Mouse (Mus musculus) CD4-positive, CD25-positive, alpha-beta regulatory T cell, adult 9 weeks (primary cell): ENCODE results near the gene Fitm2. TPM values are rescaled to one million over a fixed set of nuclear protein-coding genes. Genes with fewer than 3 reads are reported as not detected.

Experiments
- polyA plus RNA-seq: library from polyadenylated mRNA; unstranded; fragments of 100-300 nt; shearing (Covaris generic); gene quantifications from one replicate; pipeline ENCODE4 v1.2.1, GENCODE M21; 2017

The Fitm2 gene
- 3.8 TPM for polyA plus RNA-seq

DNA sequence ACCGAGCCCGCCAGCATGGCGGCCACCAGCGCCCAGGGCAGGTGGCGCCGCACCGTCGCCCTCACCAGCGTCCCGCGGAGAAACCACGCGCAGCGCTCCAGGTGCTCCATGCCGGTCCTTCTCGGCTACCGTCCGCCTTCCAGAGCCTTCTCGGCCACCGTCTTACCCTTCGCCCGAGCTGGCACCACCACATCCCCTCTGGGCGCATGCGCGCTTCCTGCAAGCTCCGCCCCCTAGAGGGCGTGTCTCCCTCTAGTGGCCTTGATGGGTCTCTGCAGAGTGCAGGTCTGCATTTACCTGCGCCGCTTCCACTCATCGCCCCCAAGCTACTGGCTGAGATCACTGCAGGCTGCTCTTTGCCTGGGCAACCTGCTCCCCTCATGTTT lies at the start of gene Fitm2:
TSS of gene Fitm2 (minus strand) at position 164 of the 386 bp plus-strand sequence.

DNA sequence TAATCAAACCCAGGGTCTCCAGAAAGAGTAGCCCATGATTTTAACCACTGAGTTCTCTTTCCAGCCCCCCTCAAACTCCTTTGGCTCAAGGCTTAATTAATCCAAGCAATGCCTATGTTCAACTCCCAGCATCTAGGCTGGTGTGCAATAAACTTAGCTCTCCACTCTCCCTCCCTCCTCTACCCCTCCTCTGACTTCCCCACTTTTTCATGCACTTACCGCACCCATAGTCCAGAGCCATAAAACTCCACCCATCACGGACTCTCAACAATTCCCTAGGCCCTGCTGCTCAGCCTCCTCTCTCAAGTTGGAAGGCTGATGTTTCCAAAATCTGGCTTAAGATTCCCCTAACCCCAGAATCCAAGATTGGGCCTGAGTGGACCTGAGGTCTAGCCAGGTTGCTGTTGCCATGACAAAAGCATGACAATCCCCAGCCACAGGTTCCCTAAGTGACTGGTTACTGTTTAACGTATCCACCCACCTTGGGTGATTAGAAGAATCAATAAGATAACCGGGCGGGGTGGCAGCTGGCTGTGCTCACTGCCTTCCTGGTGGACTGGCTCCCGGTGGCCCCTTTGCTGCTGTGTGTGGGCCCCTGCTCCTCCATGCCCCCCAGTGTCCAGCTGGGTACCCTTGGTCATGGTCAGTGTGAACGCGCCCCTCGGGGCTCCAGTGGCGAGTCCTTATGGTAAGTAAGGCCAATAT lies 34.0 kb upstream of the Fitm2 start, which contains the start of gene Hnf4a:
TSS of gene Hnf4a (plus strand) at position 509 of the 705 bp plus-strand sequence.

GRCm38 (mm10) chr2:163492018-163492417 lies 19.6 kb upstream of the Fitm2 start, which contains the start of gene R3hdml:
R3hdml (plus strand) TSS chr2:163492318.

GRCm38 (mm10) chr2:163438246-163438618 lies 34.2 kb downstream of the Fitm2 start, which contains the start of gene Gdap1l1:
Gdap1l1 (plus strand) TSS chr2:163438476.

GRCm38 (mm10) chr2:163424597-163424996 lies 47.8 kb downstream of the Fitm2 start, which contains the start of gene Oser1:
Oser1 (minus strand) TSS chr2:163424697.

Other genes with a start within 250 kb of the Fitm2 start
- gene Jph2, start 74.6 kb downstream of the Fitm2 start, polyA plus RNA-seq: not detected
- 110 TPM for gene Oser1, start 47.9 kb downstream of the Fitm2 start, polyA plus RNA-seq
- 0.26 TPM for gene Gdap1l1, start 34.2 kb downstream of the Fitm2 start, polyA plus RNA-seq
- not detected for gene R3hdml, start 19.7 kb upstream of the Fitm2 start, polyA plus RNA-seq
- not detected for gene Hnf4a, start 34.2 kb upstream of the Fitm2 start, polyA plus RNA-seq
- gene Ttpal, start 129.7 kb upstream of the Fitm2 start, polyA plus RNA-seq: 50.1 TPM
- gene Serinc3, start 172.5 kb upstream of the Fitm2 start, polyA plus RNA-seq: 813 TPM
- gene Pkig, start 185.8 kb upstream of the Fitm2 start, polyA plus RNA-seq: 4.7 TPM